Mouse (Mus musculus): Measurements from ENCODE around the gene AA986860. TPM values are rescaled to one million over a fixed set of nuclear protein-coding genes. Genes with fewer than 3 reads are reported as not detected.

Gene AA986860
- 0.55 to 0.92 TPM (median 0.83 TPM) in 4 replicates for total RNA-seq (2023)

DNA sequence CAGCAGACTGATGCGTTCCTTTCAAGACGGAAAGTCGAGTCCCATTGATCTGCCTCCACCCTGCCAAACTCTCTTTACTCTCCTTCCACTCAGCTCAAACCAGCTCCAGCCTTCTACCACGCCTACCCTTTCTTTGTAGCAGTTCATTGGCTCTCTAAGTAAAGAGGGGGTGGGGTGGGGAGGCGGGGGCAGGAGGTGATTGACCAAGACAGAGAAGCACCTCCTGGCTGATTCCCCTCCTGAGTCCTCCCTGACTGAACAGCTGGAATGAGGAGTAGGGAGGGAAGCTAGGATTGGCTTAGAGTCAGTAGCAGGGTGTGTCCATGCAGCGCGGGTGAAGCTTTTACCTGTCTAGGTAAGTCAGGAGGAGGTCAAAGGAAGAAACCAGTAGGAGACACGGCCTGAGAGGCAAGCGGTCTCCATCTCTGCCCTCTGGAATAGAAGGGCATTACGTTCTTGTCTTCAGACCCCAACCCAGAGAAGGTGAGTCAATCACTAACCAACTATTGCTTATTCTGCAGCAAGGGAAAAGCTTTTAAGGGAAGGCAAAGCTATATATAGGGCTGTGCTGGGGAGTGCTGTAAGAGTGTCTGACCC is at the start of gene AA986860:
Gene AA986860, plus strand, starts transcription at position 236 of the 597 bp plus-strand sequence.

DNA sequence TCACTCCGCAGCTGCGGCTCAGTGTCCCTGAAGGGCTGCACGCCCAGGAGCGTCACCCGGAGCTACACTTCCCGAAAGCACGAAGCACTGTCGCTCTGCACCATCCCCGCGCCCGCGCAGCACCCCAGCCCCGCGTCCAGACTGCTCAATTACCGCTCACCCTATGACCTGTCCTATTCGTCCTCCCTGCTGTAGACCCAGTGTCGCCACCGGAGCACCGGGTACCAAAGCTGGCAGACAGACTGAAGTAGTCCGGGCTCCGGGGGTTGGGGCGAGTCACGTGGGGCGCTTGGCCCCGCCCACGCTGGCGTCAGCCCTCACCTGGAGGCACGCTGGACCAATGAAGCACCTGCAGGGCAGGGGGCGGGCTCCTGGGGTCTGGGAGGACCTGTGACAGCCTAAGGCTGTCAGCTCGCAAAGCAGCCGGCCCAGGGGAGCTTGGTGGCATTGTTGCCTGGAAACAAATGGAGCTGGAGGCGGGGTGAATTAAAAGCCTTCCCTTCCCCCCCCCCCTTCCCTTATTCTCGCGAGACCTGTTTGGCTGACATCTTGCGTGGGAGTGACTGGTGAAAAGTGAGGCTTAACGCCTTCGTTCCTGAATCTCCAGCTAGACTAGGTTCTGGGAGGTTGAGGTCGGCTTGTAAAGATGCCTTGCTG is 16.1 kb upstream of the AA986860 start, which contains the start of gene Gm29427:
Gene Gm29427, minus strand, starts transcription at position 239 of the 657 bp plus-strand sequence.

DNA sequence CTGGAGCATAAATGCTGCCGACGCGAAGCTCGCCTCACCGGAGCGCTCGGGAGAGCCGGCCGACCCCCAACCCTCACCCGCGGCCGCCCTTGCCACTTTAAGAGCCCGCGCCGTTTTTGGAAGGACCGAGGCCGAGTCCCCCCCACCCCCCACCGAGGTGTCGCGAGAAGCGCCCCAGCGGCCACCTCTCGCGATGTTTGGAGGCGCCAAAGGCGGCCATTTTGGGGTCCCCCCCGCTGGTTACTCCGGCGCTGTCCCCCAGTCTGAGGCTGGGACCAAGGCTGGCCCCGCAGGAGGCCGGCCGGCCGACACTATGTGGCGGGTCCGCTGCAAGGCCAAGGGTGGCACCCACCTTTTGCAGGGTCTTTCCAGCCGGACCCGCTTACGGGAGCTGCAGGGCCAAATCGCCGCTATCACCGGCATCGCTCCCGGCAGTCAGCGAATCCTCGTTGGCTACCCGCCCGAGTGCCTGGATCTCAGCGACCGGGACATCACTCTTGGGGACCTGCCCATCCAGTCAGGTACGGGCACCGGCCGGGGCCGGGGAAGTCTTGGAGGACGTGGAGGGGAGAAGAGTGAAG is 14.4 kb upstream of the AA986860 start, which contains the start of gene Yod1:
Gene Yod1, plus strand, starts transcription at position 37 of the 581 bp plus-strand sequence.

DNA sequence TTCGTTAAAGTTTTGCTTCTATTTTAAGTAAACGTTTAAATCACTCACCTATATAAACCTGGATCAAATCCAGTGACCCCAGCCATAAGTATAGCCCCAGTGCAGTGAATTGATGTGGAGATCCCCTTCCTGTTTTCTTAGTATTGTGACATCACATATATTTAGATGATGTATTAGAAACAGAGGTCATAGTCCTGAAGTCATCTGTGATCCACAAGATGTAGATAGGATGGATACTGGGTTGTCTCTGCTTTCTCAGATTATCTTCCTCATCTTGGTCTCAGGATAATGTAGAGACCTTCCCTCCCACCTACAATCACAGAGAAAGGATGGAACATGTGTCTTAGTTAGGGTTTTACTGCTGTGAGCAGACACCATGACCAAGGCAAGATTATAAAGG is 2.6 kb upstream of the AA986860 start, which contains the start of gene Pfkfb2:
Gene Pfkfb2, minus strand, starts transcription at position 101 of the 400 bp plus-strand sequence.

Other genes starting within 250 kb of the AA986860 start
- 0.31 TPM in 1 of 4 replicates, not detected in the others for gene Zp3r, start 102.4 kb upstream of the AA986860 start, total RNA-seq (2023)
- not detected in 4 replicates for gene C4bp, start 70.3 kb upstream of the AA986860 start, total RNA-seq (2023)
- not detected in 4 replicates for gene Gm29427, start 16.2 kb upstream of the AA986860 start, total RNA-seq (2023)
- gene Yod1, start 14.6 kb upstream of the AA986860 start, total RNA-seq (2023), result 11.3 to 12.6 TPM (median 11.6 TPM) in 4 replicates
- 20.4 to 25.6 TPM (median 24.3 TPM) in 4 replicates for gene Pfkfb2, start 2.7 kb upstream of the AA986860 start, total RNA-seq (2023)
- gene Fcamr, start 68.9 kb downstream of the AA986860 start, total RNA-seq (2023), result not detected in 4 replicates
- gene Pigr, start 94.7 kb downstream of the AA986860 start, total RNA-seq (2023), result 2.4 to 3.7 TPM (median 2.7 TPM) in 4 replicates
- 862 to 992 TPM (median 907 TPM) in 4 replicates for gene Fcmr, start 133.7 kb downstream of the AA986860 start, total RNA-seq (2023)
- not detected in 4 replicates for gene Il24, start 155.5 kb downstream of the AA986860 start, total RNA-seq (2023)
- not detected in 4 replicates for gene Il20, start 179.5 kb downstream of the AA986860 start, total RNA-seq (2023)
- not detected in 4 replicates for gene Il19, start 208.1 kb downstream of the AA986860 start, total RNA-seq (2023)